Mouse (Mus musculus) spleen, embryonic (tissue): ENCODE measurements around the gene Dip2c.

Experiments used
- CTCF ChIA-PET: fragments of 350-600 bp; sonication (Branson Sonifier 250); formaldehyde crosslinking; loops from one replicate; lab custom pipeline; 2022; lab: Charles Lee

The Dip2c gene

GRCm38 (mm10) chr13:9329307-9329915, 53.1 kb downstream of the Dip2c start:
- CTCF ChIA-PET, result no interaction called here

- CTCF ChIA-PET, result no interaction called here
Observed at GRCm38 (mm10) chr13:9333187-9333586, 56.9 kb downstream of the Dip2c start.

- CTCF ChIA-PET, result interaction anchor here (0.6 kb wide), 1 partner anchor 543 kb away, joined by 3 read pairs; no protein-coding TSS in a partner anchor
Observed at GRCm38 (mm10) chr13:9340293-9340692, 64.0 kb downstream of the Dip2c start.

- CTCF ChIA-PET, result no interaction called here
Observed at GRCm38 (mm10) chr13:9342696-9343095, 66.4 kb downstream of the Dip2c start.

- CTCF ChIA-PET, result no interaction called here
Observed at GRCm38 (mm10) chr13:9347448-9347847, 71.1 kb downstream of the Dip2c start.

GRCm38 (mm10) chr13:9350670-9351069, 74.3 kb downstream of the Dip2c start:
- CTCF ChIA-PET, result no interaction called here

- CTCF ChIA-PET, result no interaction called here
Observed at GRCm38 (mm10) chr13:9353890-9354289, 77.6 kb downstream of the Dip2c start.

GRCm38 (mm10) chr13:9355331-9355730, 79.0 kb downstream of the Dip2c start:
- CTCF ChIA-PET, result no interaction called here

- CTCF ChIA-PET, result interaction anchor here (0.7 kb wide), 1 partner anchor 56 kb away, joined by 9 read pairs; no protein-coding TSS in a partner anchor
Observed at GRCm38 (mm10) chr13:9361457-9361856, 85.1 kb downstream of the Dip2c start.

GRCm38 (mm10) chr13:9371387-9371786, 95.1 kb downstream of the Dip2c start:
- CTCF ChIA-PET, result no interaction called here

GRCm38 (mm10) chr13:9377130-9377529, 100.8 kb downstream of the Dip2c start:
- CTCF ChIA-PET, result no interaction called here

- CTCF ChIA-PET, result no interaction called here
Observed at GRCm38 (mm10) chr13:9380740-9381410, 104.5 kb downstream of the Dip2c start.

- CTCF ChIA-PET, result no interaction called here
Observed at GRCm38 (mm10) chr13:9388017-9388416, 111.7 kb downstream of the Dip2c start.

- CTCF ChIA-PET, result no interaction called here
Observed at GRCm38 (mm10) chr13:9389334-9389733, 113.0 kb downstream of the Dip2c start.

- CTCF ChIA-PET, result no interaction called here
Observed at GRCm38 (mm10) chr13:9390204-9390804, 114.0 kb downstream of the Dip2c start.

GRCm38 (mm10) chr13:9393470-9393869, 117.1 kb downstream of the Dip2c start:
- CTCF ChIA-PET, result no interaction called here

- CTCF ChIA-PET, result no interaction called here
Observed at GRCm38 (mm10) chr13:9395286-9395685, 119.0 kb downstream of the Dip2c start.

GRCm38 (mm10) chr13:9398846-9399245, 122.5 kb downstream of the Dip2c start:
- CTCF ChIA-PET, result no interaction called here

GRCm38 (mm10) chr13:9405399-9405798, 129.1 kb downstream of the Dip2c start:
- CTCF ChIA-PET, result no interaction called here

- CTCF ChIA-PET, result no interaction called here
Observed at GRCm38 (mm10) chr13:9408983-9409382, 132.7 kb downstream of the Dip2c start.

- CTCF ChIA-PET, result no interaction called here
Observed at GRCm38 (mm10) chr13:9418441-9418840, 142.1 kb downstream of the Dip2c start.

GRCm38 (mm10) chr13:9419213-9419612, 142.9 kb downstream of the Dip2c start:
- CTCF ChIA-PET, result no interaction called here

- CTCF ChIA-PET, result no interaction called here
Observed at GRCm38 (mm10) chr13:9421949-9422348, 145.6 kb downstream of the Dip2c start.
